Mouse (Mus musculus): ENCODE results near the gene Gm21987. TPM values are rescaled to one million over a fixed set of nuclear protein-coding genes. Genes with fewer than 3 reads are reported as not detected.
"Not testable (repeated sequence)": the region's sequence is repeated elsewhere in the genome, so short reads cannot be mapped to it uniquely, and the experiment has no call there.

Gm21987 gene
- polyA plus RNA-seq, 1 experiment from 2014 or later: not detected

GRCm38 (mm10) chr16:38324311-38324710, 22.5 kb upstream of the Gm21987 start:
- no peaks in the 10 kb centered on the region for H3K36me3 ChIP-seq
- no peak overlapping the region for H3K27ac ChIP-seq (replicated peaks)
- no peaks in the 10 kb centered on the region for H3K27me3 ChIP-seq
- 93% methylated on average over 15 of the region's 15 CpGs for WGBS
- ATAC-seq (ENCODE audit: low read depth): no peak
- H3K4me3 ChIP-seq: no peak overlapping the region
- H3K9me3 ChIP-seq: no peaks in the 10 kb centered on the region
- H3K4me1 ChIP-seq (replicated peaks): no peaks in the 10 kb centered on the region
- H3K4me2 ChIP-seq: no peak overlapping the region
- no peak overlapping the region for H3K9ac ChIP-seq

DNA sequence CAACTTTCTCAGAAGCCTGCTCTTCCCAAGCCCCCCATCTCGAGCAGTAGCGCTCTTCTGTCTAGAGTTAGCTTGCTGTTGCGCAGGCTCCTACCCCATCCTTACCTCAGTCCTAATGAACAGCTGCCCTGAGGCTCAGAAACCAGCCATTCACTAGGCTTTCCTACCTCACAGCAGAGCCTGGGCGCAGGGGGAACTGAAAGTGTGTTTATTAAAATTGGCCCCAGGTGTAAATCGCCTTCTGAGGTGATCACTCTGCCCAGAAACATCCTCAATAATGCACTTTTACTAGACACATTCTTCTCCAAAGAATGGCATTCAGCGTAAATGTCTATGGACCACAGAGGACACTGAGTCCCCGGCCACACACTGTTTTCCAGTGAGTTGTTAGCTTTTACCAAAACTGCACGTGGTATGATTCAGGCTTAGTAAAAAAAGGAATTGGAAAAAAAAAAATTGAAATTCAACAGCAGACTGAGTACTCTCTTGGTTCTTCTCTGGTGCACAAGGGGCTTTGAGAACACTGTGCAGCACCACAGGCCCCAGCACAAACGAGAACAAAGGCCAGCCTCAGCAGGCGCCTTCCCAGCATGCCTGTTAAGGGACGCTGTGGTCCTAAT, 20.0 kb upstream of the Gm21987 start:
- no peak overlapping the region for H3K27ac ChIP-seq (replicated peaks)
- 83% methylated on average over 11 of the region's 11 CpGs for WGBS
- no peaks in the 10 kb centered on the region for H3K9me3 ChIP-seq
- ATAC-seq (ENCODE audit: low read depth): no peak
- no peak overlapping the region for H3K4me2 ChIP-seq
- H3K4me1 ChIP-seq (replicated peaks): no peaks in the 10 kb centered on the region
- no peaks in the 10 kb centered on the region for H3K27me3 ChIP-seq
- H3K4me3 ChIP-seq: no peak overlapping the region
- H3K9ac ChIP-seq: no peak overlapping the region
- no peaks in the 10 kb centered on the region for H3K36me3 ChIP-seq

DNA sequence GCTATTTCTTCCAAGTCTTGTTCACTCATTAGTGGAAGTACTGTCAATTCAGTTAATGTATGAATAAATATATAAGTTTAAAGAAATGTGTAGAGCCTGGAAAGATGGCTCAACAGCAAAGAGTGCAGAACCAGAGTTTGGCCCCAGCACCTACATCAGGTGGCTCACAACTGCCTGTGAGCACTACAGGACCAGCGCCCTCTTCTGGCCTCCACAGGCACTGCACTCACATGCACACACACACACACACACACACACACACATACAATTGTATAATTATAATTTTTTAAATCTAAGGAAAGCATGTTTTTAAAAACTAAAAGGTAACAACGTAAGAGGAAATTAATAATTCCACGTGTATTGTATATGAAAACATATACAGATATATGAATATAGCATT, 17.5 kb upstream of the Gm21987 start:
- no peaks in the 10 kb centered on the region for H3K27me3 ChIP-seq
- no peak overlapping the region for H3K4me2 ChIP-seq
- H3K4me1 ChIP-seq (replicated peaks): no peaks in the 10 kb centered on the region
- H3K36me3 ChIP-seq: no peaks in the 10 kb centered on the region
- no peaks in the 10 kb centered on the region for H3K9me3 ChIP-seq
- H3K4me3 ChIP-seq: no peak overlapping the region
- no peak overlapping the region for H3K9ac ChIP-seq
- 89% methylated on average over 3 of the region's 3 CpGs for WGBS
- ATAC-seq (ENCODE audit: low read depth): no peak
- H3K27ac ChIP-seq (replicated peaks): no peak overlapping the region

GRCm38 (mm10) chr16:38334431-38334830, 12.4 kb upstream of the Gm21987 start:
- WGBS: 39% methylated on average over 6 of the region's 6 CpGs
- Histone ChIP-seq H3K36me3 (no peaks in the 10 kb centered on the region), H3K27ac (replicated peaks) (no peak overlapping the region), H3K9me3 (no peaks in the 10 kb centered on the region), H3K9ac (no peak overlapping the region), H3K4me2 (no peak overlapping the region), H3K4me1 (replicated peaks) (no peaks in the 10 kb centered on the region), H3K27me3 (no peaks in the 10 kb centered on the region), H3K4me3 (no peak overlapping the region)
- no peak for ATAC-seq (ENCODE audit: low read depth)

DNA sequence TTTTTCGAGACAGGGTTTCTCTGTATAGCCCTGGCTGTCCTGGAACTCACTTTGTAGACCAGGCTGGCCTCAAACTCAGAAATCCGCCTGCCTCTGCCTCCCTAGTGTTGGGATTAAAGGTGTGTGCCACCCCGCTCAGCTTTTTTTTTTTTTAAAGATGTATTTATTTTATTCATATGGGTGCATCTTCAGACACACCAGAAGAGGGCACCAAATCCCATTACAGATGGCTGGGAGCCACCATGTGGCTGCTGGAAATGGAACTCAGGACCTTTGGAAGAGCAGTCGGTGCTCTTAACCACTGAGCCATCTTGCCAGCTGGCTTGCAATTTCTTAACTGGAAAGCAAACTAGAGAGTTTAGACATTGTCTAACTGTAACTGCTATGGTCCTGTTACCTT, 8.8 kb upstream of the Gm21987 start:
- H3K27me3 ChIP-seq: not testable (repeated sequence)

GRCm38 (mm10) chr16:38341396-38342324, 5.2 kb upstream of the Gm21987 start, which contains the start of gene Maats1:
Gene Maats1 (minus strand): TSS chr16:38342143.
- WGBS: 11% methylated on average over 30 of the region's 30 CpGs
- Histone ChIP-seq H3K4me2 (peak within 1 kb of the TSS; percentile 73), H3K9me3 (no peaks in the 10 kb centered on the region), H3K27me3 (no peaks in the 10 kb centered on the region), H3K4me3 (peak within 1 kb of the TSS; percentile 39), H3K4me1 (replicated peaks) (peaks cover 11% of the 10 kb centered on the region), H3K36me3 (no peaks in the 10 kb centered on the region), H3K27ac (replicated peaks) (0 out of 2 replicates have a peak within 1 kb of the TSS, but pooled peaks have one; percentile 23), H3K9ac (peak within 1 kb of the TSS; percentile 66)
- ATAC-seq (ENCODE audit: low read depth): peak; percentile 90

More for the DNA sequence above, 8.8 kb upstream of the Gm21987 start:
- not testable (repeated sequence) for H3K4me2 ChIP-seq; H3K9ac ChIP-seq; H3K27ac ChIP-seq (replicated peaks); ATAC-seq (ENCODE audit: low read depth); H3K9me3 ChIP-seq; H3K36me3 ChIP-seq; H3K4me1 ChIP-seq (replicated peaks); H3K4me3 ChIP-seq
- 84% methylated on average over 4 of the region's 4 CpGs for WGBS

DNA sequence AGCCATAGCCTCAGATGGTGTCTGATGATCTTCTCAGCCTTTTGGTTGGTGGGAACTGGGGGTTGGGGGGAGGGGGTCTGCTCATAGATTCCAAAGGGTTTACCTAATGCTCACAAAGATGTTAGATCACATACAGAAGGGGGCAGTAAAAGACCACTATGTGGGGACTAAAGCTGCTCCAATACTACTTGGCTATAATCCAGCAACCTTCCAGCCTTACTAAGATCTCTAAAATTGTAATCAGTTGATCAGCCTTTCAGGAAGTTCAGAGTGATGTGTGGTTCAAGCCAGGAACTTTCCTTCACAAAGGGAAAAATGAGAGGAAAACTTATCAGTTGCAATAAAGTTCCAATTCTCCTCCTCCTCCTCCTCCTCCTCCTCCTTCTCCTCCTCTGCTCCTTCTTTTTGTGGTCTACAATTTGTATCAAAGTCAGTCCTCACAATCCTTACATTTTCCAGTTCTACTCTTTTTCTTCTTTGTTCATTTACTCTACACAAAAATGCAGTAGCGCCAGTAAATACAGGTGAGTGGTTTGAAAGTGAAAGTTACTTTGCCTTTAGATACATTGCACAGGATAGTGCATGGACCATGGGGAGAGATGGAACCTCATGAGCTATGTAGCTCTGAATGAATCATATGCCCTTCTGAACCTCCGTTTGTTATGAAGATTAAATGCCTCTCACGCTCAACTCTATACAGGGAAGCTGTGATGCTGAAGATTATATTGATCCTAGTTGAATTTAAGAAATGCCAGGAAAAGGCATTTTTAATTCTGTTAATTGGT, 1.7 kb upstream of the Gm21987 start:
- 83% methylated on average over 3 of the region's 3 CpGs for WGBS
- ATAC-seq (ENCODE audit: low read depth): no peak
- Histone ChIP-seq H3K9me3 (no peaks in the 10 kb centered on the region), H3K4me2 (no peak overlapping the region), H3K4me3 (no peak overlapping the region), H3K36me3 (peaks cover 11% of the 10 kb centered on the region), H3K27me3 (no peaks in the 10 kb centered on the region), H3K27ac (replicated peaks) (no peak overlapping the region), H3K4me1 (replicated peaks) (peaks cover 23% of the 10 kb centered on the region), H3K9ac (no peak overlapping the region)

DNA sequence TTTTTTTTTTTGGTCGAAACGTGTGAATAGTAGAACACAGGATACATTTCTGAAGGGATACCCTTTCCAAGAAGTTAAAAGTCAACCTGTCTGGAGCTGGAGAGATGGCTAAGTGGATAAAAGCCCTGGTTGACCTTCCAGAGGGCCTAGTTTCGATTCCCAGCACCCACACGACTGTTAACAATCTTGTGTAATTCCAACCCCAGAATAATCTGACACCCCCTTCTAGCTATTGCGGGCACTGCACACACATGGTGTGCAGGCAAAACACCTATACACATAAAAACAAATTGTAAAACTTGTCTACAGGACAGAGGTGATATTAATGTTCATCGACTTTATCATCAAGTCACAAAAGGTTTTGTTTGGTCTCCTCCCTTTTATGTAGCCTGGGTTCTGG, 748 bp downstream of the Gm21987 start:
- Histone ChIP-seq H3K9me3 (no peaks in the 10 kb centered on the region), H3K4me2 (peak overlapping the region; percentile 71), H3K27ac (replicated peaks) (no peak overlapping the region), H3K27me3 (no peaks in the 10 kb centered on the region), H3K4me3 (peak overlapping the region; percentile 83), H3K4me1 (replicated peaks) (peaks cover 14% of the 10 kb centered on the region), H3K36me3 (peaks cover 34% of the 10 kb centered on the region), H3K9ac (peak overlapping the region; percentile 82)
- no peak for ATAC-seq (ENCODE audit: low read depth)
- WGBS: 60% methylated on average over 6 of the region's 6 CpGs

GRCm38 (mm10) chr16:38348217-38348761, 1.4 kb downstream of the Gm21987 start:
- Histone ChIP-seq H3K4me3 (no peak overlapping the region), H3K9ac (no peak overlapping the region), H3K9me3 (no peaks in the 10 kb centered on the region), H3K4me2 (no peak overlapping the region), H3K4me1 (replicated peaks) (peaks cover 14% of the 10 kb centered on the region), H3K36me3 (peaks cover 34% of the 10 kb centered on the region), H3K27ac (replicated peaks) (no peak overlapping the region), H3K27me3 (no peaks in the 10 kb centered on the region)
- ATAC-seq (ENCODE audit: low read depth): no peak
- WGBS: 91% methylated on average over 9 of the region's 9 CpGs

DNA sequence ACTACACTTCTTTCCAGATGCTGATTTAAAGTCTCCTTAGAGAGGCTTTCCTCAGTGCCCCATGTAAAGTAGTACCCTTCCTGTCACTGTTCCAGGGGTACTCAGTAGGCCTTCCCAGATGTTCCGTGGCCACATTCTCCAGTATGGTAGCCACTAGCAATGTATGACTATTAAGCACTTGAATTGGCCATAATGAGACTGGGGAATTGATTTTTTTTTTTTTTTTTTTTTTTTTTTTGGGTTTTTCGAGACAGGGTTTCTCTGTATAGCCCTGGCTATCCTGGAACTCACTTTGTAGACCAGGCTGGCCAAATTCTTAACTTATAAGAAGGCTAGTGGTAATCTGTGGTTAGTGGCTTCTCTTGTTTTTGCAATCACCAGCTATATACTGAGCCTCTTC, 3.0 kb downstream of the Gm21987 start:
- no peak for ATAC-seq (ENCODE audit: low read depth)
- Histone ChIP-seq H3K4me1 (replicated peaks) (peaks cover 14% of the 10 kb centered on the region), H3K9ac (no peak overlapping the region), H3K4me3 (no peak overlapping the region), H3K27me3 (no peaks in the 10 kb centered on the region), H3K36me3 (peaks cover 38% of the 10 kb centered on the region), H3K9me3 (no peaks in the 10 kb centered on the region), H3K27ac (replicated peaks) (no peak overlapping the region), H3K4me2 (no peak overlapping the region)
- 87% methylated on average over 2 of the region's 2 CpGs for WGBS

DNA sequence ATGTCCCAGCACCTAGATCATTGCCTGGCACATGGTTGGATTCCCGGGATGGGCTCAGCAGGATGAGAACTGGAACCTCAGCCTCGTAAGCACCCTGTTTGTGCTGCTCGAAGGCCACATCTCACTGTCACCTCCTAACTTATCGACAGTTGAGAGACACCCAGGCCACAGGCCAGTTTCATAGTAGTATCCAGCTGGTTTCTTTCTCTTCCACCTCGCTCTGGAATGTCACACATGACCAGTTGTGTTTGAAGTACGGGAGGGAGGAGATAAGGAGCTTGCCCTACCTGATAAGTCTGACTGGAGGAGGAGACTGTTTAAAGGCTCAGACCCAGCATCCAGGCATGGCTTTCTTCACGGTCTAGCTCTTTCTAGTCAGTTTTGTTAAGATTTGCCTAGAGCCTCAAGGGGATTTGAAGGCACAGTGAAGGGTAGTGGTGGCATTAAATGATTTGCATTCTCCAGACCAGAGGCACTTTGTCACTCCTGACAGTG, 3.6 kb downstream of the Gm21987 start:
- Histone ChIP-seq H3K36me3 (peaks cover 38% of the 10 kb centered on the region), H3K4me1 (replicated peaks) (peaks cover 14% of the 10 kb centered on the region), H3K4me3 (no peak overlapping the region), H3K27ac (replicated peaks) (no peak overlapping the region), H3K4me2 (no peak overlapping the region), H3K9me3 (no peaks in the 10 kb centered on the region), H3K9ac (no peak overlapping the region), H3K27me3 (no peaks in the 10 kb centered on the region)
- ATAC-seq (ENCODE audit: low read depth): no peak
- WGBS: 88% methylated on average over 7 of the region's 7 CpGs

All from neural tube, embryonic 13.5 days (tissue).